Mouse (Mus musculus) midbrain, embryonic 13.5 days (tissue): ENCODE measurements at regions not wholly inside any gene's neighbourhood (a gene's known extent, or its start where the extent isn't known, plus 50 kb on each side); places are given as distances from the start of the nearest gene placed in this dataset.

ENCODE experiments used
- ATAC-seq: fragments of 200-750 bp; cut with Nextera tagmentation; 2 replicates; pipeline ENCODE4 v1.8.0; 2017; ENCODE audit warnings: mild to moderate bottlenecking, moderate TSS enrichment, moderate library complexity
- H3K27ac ChIP-seq: fragments of 300-500 bp; sonication (generic); 2 replicates; pipeline ENCODE4 v1.5.1; 2015; ENCODE audit warnings: inconsistent platforms, mild to moderate bottlenecking, moderate library complexity
- H3K27me3 ChIP-seq: fragments of 300-500 bp; sonication (generic); 2 replicates; pipeline ENCODE4 v1.6.1; 2015; ENCODE audit warnings: mild to moderate bottlenecking, inconsistent platforms
- H3K36me3 ChIP-seq: fragments of 300-500 bp; sonication (generic); 2 replicates; pipeline ENCODE4 v1.6.1; 2015; ENCODE audit warnings: mild to moderate bottlenecking, inconsistent platforms
- H3K4me1 ChIP-seq: fragments of 300-500 bp; sonication (generic); replicated peaks from 2 replicates; pipeline ENCODE4 v1.6.1; 2015; ENCODE audit warnings: inconsistent platforms
- H3K4me2 ChIP-seq: fragments of 300-500 bp; sonication (generic); replicated peaks from 2 replicates; pipeline ENCODE4 v1.6.1; 2015; ENCODE audit warnings: moderate library complexity, mild to moderate bottlenecking, inconsistent platforms
- H3K4me3 ChIP-seq: fragments of 300-500 bp; sonication (generic); replicated peaks from 2 replicates; pipeline ENCODE4 v1.5.1; 2015; ENCODE audit warnings: mild to moderate bottlenecking, inconsistent platforms
- H3K9ac ChIP-seq: fragments of 300-500 bp; sonication (generic); replicated peaks from 2 replicates; pipeline ENCODE4 v1.6.1; 2015; ENCODE audit warnings: mild to moderate bottlenecking, inconsistent platforms
- H3K9me3 ChIP-seq: fragments of 300-500 bp; sonication (generic); 2 replicates; pipeline ENCODE4 v1.6.1; 2016; ENCODE audit warnings: mild to moderate bottlenecking, inconsistent platforms
- WGBS: fragments of 180-500 bp; shearing (Covaris S2); methylation state at CpG from one replicate; pipeline ENCODE4 v1.1.7; 2015; 5-methylcytosine and 5-hydroxymethylcytosine counted together

- no peaks in the 10 kb centered on the region for H3K36me3 ChIP-seq
- H3K9ac ChIP-seq, result no peak overlapping the region
- H3K4me2 ChIP-seq, result no peak overlapping the region
- H3K27ac ChIP-seq, result no peak overlapping the region
- peaks cover 9% of the 10 kb centered on the region for H3K4me1 ChIP-seq
- H3K27me3 ChIP-seq, result peaks cover 4% of the 10 kb centered on the region; the same call in 1 of the 2 replicates
- WGBS, result 48% methylated on average over 5 of the region's 5 CpGs
- H3K4me3 ChIP-seq, result no peak overlapping the region
- no peaks in the 10 kb centered on the region for H3K9me3 ChIP-seq
- ATAC-seq, result no peak
Observed at GRCm38 (mm10) chr2:75318190-75318589, 340.9 kb upstream of the Hnrnpa3 start.

- no peaks in the 10 kb centered on the region for H3K36me3 ChIP-seq
- no peak overlapping the region for H3K4me2 ChIP-seq
- no peaks in the 10 kb centered on the region for H3K9me3 ChIP-seq
- H3K9ac ChIP-seq, result no peak overlapping the region
- H3K4me3 ChIP-seq, result no peak overlapping the region
- no peaks in the 10 kb centered on the region for H3K4me1 ChIP-seq
- WGBS, result 87% methylated on average over 10 of the region's 10 CpGs
- no peak for ATAC-seq
- no peak overlapping the region for H3K27ac ChIP-seq
- H3K27me3 ChIP-seq, result no peaks in the 10 kb centered on the region
Observed at GRCm38 (mm10) chr2:75324146-75324749, 334.8 kb upstream of the Hnrnpa3 start.

DNA sequence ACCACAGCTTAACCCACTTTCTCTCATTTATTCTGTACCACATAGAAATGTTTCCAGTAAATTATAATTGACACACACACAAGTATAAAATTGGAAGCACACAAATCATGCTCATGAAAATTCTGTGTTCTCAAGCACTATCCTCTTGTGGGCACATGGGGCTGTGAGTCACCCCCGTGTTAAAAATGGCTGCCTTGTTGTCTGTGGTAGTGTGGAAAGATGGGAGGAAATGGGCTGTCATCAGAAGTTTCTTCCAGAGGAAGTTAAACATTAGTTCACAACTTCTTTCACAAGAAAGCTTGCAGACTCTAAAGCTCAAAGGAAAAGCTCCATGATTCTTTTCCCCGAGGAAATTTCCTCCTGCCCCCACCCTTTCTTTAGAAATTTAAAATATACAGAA, 329.5 kb upstream of the Hnrnpa3 start:
- H3K9me3 ChIP-seq, result no peaks in the 10 kb centered on the region
- no peak for ATAC-seq
- no peak overlapping the region for H3K4me2 ChIP-seq
- WGBS, result 88% methylated on average over 2 of the region's 2 CpGs
- no peak overlapping the region for H3K27ac ChIP-seq
- H3K27me3 ChIP-seq, result no peaks in the 10 kb centered on the region
- no peaks in the 10 kb centered on the region for H3K36me3 ChIP-seq
- no peaks in the 10 kb centered on the region for H3K4me1 ChIP-seq
- no peak overlapping the region for H3K4me3 ChIP-seq
- no peak overlapping the region for H3K9ac ChIP-seq

DNA sequence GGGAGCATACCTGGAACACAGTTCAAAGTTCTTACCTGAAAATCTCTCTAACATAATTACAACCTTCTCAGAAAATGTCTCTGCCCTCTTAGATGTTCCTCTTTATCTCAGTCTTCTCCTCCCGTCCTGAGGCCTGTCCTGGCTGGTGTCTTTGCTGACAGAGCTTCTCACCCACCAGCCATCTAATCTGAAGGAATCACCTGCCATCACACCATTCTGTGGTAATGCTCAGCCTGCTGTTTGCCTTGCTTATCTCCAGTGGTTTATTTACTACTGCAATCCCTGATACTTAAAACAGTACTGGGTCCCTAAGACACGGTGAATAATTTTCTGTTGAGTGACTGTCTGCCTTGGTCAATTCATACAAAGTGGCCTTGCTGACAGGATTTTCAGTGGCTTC, 317.8 kb upstream of the Hnrnpa3 start:
- H3K9ac ChIP-seq, result no peak overlapping the region
- no peak overlapping the region for H3K27ac ChIP-seq
- H3K27me3 ChIP-seq, result no peaks in the 10 kb centered on the region
- no peak overlapping the region for H3K4me2 ChIP-seq
- no peaks in the 10 kb centered on the region for H3K36me3 ChIP-seq
- no peak for ATAC-seq
- no peaks in the 10 kb centered on the region for H3K9me3 ChIP-seq
- WGBS, result 77% methylated on average over 2 of the region's 2 CpGs
- no peaks in the 10 kb centered on the region for H3K4me1 ChIP-seq
- no peak overlapping the region for H3K4me3 ChIP-seq

DNA sequence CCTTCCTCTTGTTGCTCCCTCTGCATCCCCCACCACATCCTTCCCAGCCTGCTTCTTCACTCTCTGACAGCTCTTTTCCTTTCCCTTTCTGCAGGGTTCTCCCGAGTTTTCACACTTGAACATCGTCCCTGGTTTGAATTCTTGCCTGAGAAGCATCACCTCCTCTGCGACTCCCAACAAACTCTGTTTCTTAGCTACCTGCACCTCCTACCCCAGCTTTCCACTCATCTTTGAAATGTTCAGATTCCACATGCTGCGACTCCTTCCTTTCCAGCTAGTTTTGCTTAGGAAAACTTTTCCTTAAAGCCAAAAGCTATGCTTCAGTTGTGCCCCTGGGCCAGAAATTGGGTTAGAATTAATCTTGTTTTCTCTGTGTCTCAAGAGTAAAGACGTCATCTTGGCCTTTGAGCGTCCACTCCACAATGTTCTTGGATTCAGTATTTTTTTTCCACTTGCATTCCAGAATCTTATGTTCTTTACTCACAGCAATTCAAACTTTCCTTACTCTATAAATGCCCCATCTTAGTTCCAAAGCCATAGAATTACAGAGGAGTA, 317.3 kb upstream of the Hnrnpa3 start:
- H3K27ac ChIP-seq, result no peak overlapping the region
- 85% methylated on average over 6 of the region's 6 CpGs for WGBS

DNA sequence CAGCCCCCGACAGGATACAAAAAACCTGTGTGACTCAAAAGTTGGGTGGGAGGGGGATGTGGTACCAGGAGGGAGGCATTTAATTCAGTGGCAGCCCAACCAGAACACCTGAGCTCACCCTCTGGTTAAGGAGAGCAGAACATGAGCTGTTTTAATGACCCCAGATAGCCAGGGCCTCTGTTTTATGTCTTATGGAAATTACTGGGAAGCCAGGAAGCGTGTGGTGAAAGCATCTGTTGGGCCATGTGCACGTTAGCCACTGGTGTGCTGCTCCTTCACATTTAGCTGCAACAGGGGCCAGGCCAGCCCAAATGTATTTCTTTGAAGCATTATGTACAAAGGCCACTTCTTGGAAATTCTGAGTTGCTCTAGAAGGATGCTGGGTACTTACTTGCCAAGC, 308.2 kb upstream of the Hnrnpa3 start:
- H3K4me2 ChIP-seq, result no peak overlapping the region
- no peaks in the 10 kb centered on the region for H3K27me3 ChIP-seq
- no peak for ATAC-seq
- no peaks in the 10 kb centered on the region for H3K9me3 ChIP-seq
- no peak overlapping the region for H3K4me3 ChIP-seq
- 76% methylated on average over 3 of the region's 3 CpGs for WGBS
- no peaks in the 10 kb centered on the region for H3K36me3 ChIP-seq
- H3K4me1 ChIP-seq, result peaks cover 15% of the 10 kb centered on the region
- no peak overlapping the region for H3K27ac ChIP-seq
- no peak overlapping the region for H3K9ac ChIP-seq

More for the DNA sequence above, 317.3 kb upstream of the Hnrnpa3 start:
- ATAC-seq, result no peak
- Histone ChIP-seq H3K4me2 (no peak overlapping the region), H3K9ac (no peak overlapping the region), H3K36me3 (no peaks in the 10 kb centered on the region), H3K9me3 (no peaks in the 10 kb centered on the region), H3K27me3 (no peaks in the 10 kb centered on the region), H3K4me1 (no peaks in the 10 kb centered on the region), H3K4me3 (no peak overlapping the region)

DNA sequence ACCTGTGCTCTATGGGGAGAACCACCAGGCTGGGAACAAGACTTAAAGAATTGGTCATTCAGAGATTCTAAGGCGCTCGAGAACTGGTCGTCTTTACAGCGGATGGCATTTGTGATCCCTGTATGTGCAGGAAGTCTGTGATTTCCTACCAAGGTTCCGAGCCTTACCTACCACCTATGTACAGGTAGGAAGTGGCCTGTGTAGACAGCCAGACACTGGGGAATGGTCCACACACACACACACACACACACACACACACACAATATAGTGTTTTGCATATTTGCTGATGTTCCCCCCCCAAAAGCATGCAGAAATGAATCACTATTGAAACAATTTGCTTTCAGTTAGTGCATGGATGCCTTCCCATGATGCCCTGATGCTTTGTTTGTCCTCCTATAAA, 307.1 kb upstream of the Hnrnpa3 start:
- no peaks in the 10 kb centered on the region for H3K27me3 ChIP-seq

GRCm38 (mm10) chr2:75352564-75352963, 306.5 kb upstream of the Hnrnpa3 start:
- Histone ChIP-seq H3K27me3 (no peaks in the 10 kb centered on the region), H3K4me1 (peaks cover 15% of the 10 kb centered on the region), H3K4me2 (no peak overlapping the region), H3K27ac (no peak overlapping the region; the same call in 1 of the 2 replicates), H3K4me3 (no peak overlapping the region), H3K9ac (no peak overlapping the region), H3K36me3 (no peaks in the 10 kb centered on the region), H3K9me3 (no peaks in the 10 kb centered on the region)
- ATAC-seq, result peak; percentile 58; the same call in 1 of the 2 replicates
- 60% methylated on average over 4 of the region's 4 CpGs for WGBS

More for the DNA sequence above, 307.1 kb upstream of the Hnrnpa3 start:
- Histone ChIP-seq H3K4me2 (no peak overlapping the region), H3K27ac (peak overlapping the region; percentile 46), H3K4me1 (peaks cover 15% of the 10 kb centered on the region), H3K4me3 (no peak overlapping the region), H3K36me3 (no peaks in the 10 kb centered on the region), H3K9me3 (no peaks in the 10 kb centered on the region), H3K9ac (no peak overlapping the region)
- no peak for ATAC-seq
- WGBS, result 91% methylated on average over 5 of the region's 5 CpGs

DNA sequence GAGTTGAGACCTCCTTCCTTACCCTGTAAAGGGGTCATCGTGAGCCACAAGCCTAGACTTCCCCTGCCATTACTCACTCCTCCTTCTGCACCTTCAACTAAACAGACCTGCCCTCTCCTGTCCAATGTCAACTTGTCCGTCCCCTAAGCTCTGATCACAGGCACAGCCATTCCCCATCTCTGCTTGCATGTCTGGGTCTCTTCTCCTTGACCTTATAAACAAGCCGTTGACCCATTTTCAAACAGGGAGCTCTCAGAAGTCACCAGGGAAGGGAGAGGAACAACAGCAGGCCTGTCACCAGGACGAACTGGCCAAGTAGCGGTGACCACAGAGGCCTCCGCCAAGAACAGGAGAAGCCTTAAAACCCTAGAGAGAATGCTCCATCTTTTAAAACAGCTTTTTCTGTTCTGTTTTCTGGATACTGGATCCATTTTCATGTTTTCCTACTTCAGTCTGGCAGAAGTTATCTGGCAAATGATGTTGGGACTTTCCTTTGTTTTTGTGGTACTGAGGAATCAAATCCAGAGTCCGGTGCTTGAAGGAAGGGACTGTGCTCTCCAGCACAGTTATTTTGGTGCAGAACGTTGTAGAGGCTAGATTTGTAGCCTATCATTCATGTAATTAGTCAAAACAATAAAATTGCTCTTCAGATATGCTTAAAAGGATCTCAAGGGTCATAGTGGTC, 302.2 kb upstream of the Hnrnpa3 start:
- no peak overlapping the region for H3K9ac ChIP-seq
- no peaks in the 10 kb centered on the region for H3K9me3 ChIP-seq

DNA sequence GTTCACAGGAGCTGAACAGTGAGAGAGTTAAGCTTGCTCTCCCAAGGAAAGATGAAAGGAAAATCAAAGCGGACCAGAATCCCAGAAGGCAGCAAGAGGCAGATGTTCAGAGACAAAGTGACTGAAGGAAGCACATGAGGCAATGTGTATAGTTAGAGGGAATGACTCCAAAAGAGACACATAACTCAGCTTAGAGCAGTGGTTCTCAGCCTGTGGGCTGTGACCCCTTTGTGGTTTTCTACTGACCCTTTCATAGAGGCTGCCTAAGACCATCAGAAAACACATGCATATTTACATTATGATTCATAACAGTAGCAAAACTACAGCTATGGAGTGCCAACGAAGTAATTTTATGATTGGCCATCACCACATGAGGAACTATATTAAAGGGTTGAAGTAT, 301.5 kb upstream of the Hnrnpa3 start:
- no peaks in the 10 kb centered on the region for H3K9me3 ChIP-seq
- ATAC-seq, result no peak
- H3K27ac ChIP-seq, result no peak overlapping the region
- no peaks in the 10 kb centered on the region for H3K36me3 ChIP-seq
- no peaks in the 10 kb centered on the region for H3K27me3 ChIP-seq
- WGBS, result 85% methylated on average over 2 of the region's 2 CpGs
- peaks cover 14% of the 10 kb centered on the region for H3K4me1 ChIP-seq
- H3K9ac ChIP-seq, result no peak overlapping the region
- H3K4me3 ChIP-seq, result no peak overlapping the region
- H3K4me2 ChIP-seq, result no peak overlapping the region

More for the DNA sequence above, 302.2 kb upstream of the Hnrnpa3 start:
- peaks cover 15% of the 10 kb centered on the region for H3K4me1 ChIP-seq
- WGBS, result 84% methylated on average over 8 of the region's 8 CpGs
- H3K4me3 ChIP-seq, result no peak overlapping the region
- H3K27me3 ChIP-seq, result no peaks in the 10 kb centered on the region
- no peak overlapping the region for H3K27ac ChIP-seq
- H3K4me2 ChIP-seq, result no peak overlapping the region
- no peaks in the 10 kb centered on the region for H3K36me3 ChIP-seq
- no peak for ATAC-seq

GRCm38 (mm10) chr2:75360936-75361335, 298.1 kb upstream of the Hnrnpa3 start:
- H3K9me3 ChIP-seq, result no peaks in the 10 kb centered on the region
- no peak overlapping the region for H3K4me2 ChIP-seq
- no peak overlapping the region for H3K9ac ChIP-seq
- H3K27me3 ChIP-seq, result no peaks in the 10 kb centered on the region
- H3K4me3 ChIP-seq, result no peak overlapping the region
- no peak for ATAC-seq
- no peaks in the 10 kb centered on the region for H3K36me3 ChIP-seq
- no peaks in the 10 kb centered on the region for H3K4me1 ChIP-seq
- 82% methylated on average over 3 of the region's 3 CpGs for WGBS
- H3K27ac ChIP-seq, result no peak overlapping the region

DNA sequence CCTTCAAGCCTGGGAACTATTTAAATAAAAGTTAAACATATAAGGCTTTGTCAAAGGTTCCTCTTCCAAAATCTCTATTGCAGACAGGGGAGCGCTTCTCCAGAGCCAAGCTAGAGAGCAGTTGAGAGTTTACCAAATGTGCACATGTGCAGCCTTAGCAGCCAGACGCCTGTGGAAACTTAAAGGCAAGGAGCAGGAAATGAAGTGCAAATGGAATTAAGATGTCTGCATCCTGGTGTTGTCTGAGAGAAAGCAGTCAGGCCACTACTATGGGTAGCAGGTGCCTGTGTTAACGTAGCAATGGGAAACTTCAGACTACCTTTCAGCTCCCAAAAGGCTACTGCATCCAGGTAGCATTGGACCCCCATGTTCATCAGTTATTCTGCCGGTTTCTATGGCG, 282.4 kb upstream of the Hnrnpa3 start:
- WGBS, result 80% methylated on average over 5 of the region's 5 CpGs
- H3K36me3 ChIP-seq, result no peaks in the 10 kb centered on the region
- H3K4me3 ChIP-seq, result no peak overlapping the region
- H3K4me2 ChIP-seq, result no peak overlapping the region
- H3K4me1 ChIP-seq, result peaks cover 10% of the 10 kb centered on the region; the same call in 1 of the 2 replicates
- 0 out of 2 replicates have a peak overlapping the region, but pooled peaks have one; percentile 2 for H3K27ac ChIP-seq
- H3K9ac ChIP-seq, result no peak overlapping the region
- H3K9me3 ChIP-seq, result no peaks in the 10 kb centered on the region
- H3K27me3 ChIP-seq, result no peaks in the 10 kb centered on the region
- no peak for ATAC-seq
